16 mouse cellular contexts compared by ENCODE assay signal in the genomic region with DNA sequence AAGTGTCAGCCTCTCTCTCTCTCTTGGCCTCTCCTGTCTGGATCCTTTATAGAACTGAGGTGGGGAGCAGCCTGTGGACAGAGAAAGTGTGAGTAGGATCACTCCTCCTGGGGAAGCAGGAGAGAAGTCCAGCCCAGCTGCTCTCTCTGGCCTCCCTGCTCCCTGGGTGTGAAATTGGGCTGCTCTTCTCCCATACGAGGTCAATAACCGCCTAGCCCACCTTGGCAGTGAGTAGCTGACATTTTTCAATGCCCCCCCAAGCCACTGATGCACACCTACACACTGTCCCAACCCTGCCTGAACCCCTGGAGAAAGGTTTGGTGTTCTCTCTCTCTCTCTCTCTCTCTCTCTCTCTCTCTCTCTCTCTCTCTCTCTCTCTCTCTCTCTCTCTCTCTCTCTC.
"Had no signal": no experiment of that assay in that cellular context is flagged by ENCODE, and none has a peak within 500 bp of the region (broad histone marks: within the 10 kb centered on the region; RNA-seq: fewer than 3 reads in every experiment).

No protein-coding gene starts in this region.

- H3K4me1 ChIP-seq: neural tube, embryonic 13.5 days; neural tube, embryonic 15.5 days; stomach, embryonic 15.5 days had no signal

- DNase-seq: retina, postnatal 1 day; right cerebral cortex, adult 18-20 months; right cerebral cortex, postnatal 14 days; right cerebral cortex, postnatal 25 days; right cerebral cortex, postnatal 4 days; spleen, adult 18-20 months; thymus, adult 18-20 months; thymus, adult 2 months; thymus, postnatal 14 days; thymus, postnatal 25 days; thymus, postnatal 36 days; thymus, postnatal 4 days had no signal

- H3K4me3 ChIP-seq: neural tube, embryonic 13.5 days; neural tube, embryonic 15.5 days; stomach, embryonic 15.5 days had no signal

- H3K9me3 ChIP-seq: neural tube, embryonic 13.5 days; neural tube, embryonic 15.5 days; stomach, embryonic 15.5 days had no signal

- H3K27ac ChIP-seq: neural tube, embryonic 13.5 days; neural tube, embryonic 15.5 days; stomach, embryonic 15.5 days; stomach, postnatal 0 days had no signal

- H3K36me3 ChIP-seq: neural tube, embryonic 13.5 days; neural tube, embryonic 15.5 days; stomach, embryonic 15.5 days had no signal

- H3K9ac ChIP-seq: neural tube, embryonic 13.5 days; neural tube, embryonic 15.5 days; stomach, embryonic 15.5 days had no signal

- H3K4me2 ChIP-seq: neural tube, embryonic 13.5 days; neural tube, embryonic 15.5 days; stomach, embryonic 15.5 days had no signal

- H3K27me3 ChIP-seq: neural tube, embryonic 13.5 days; neural tube, embryonic 15.5 days; stomach, embryonic 15.5 days had no signal
